Mouse (Mus musculus): Measurements from ENCODE around the gene Dclre1b. TPM values are rescaled to one million over a fixed set of nuclear protein-coding genes. Genes with fewer than 3 reads are reported as not detected.

Gene Dclre1b
- polyA plus RNA-seq (2012; rRNA removed), result 15.3 and 21.2 TPM in 2 replicates

GRCm38 (mm10) chr3:103808891-103809798, at the start of gene Dclre1b, which contains the start of the genes Ap4b1 and Gm43064:
Gene Dclre1b (minus strand): TSS chr3:103809444.
Gene Ap4b1 (plus strand): TSS chr3:103809520.
Gene Gm43064 (plus strand): TSS chr3:103809573.

GRCm38 (mm10) chr3:103832426-103832825, 23.2 kb upstream of the Dclre1b start, which contains the start of gene Bcl2l15:
Gene Bcl2l15 (plus strand): TSS chr3:103832601.

GRCm38 (mm10) chr3:103791230-103792110, 17.8 kb downstream of the Dclre1b start, which contains the start of gene Hipk1:
Gene Hipk1 (minus strand): TSS chr3:103791563.

Other genes with a start within 250 kb of the Dclre1b start
- gene Syt6, start 234.2 kb downstream of the Dclre1b start, polyA plus RNA-seq (2012; rRNA removed), result 1.6 and 1.8 TPM in 2 replicates
- gene Atg4a-ps, start 163.4 kb downstream of the Dclre1b start, polyA plus RNA-seq (2012; rRNA removed), result not detected in 2 replicates
- gene Olfml3, start 71.4 kb downstream of the Dclre1b start, polyA plus RNA-seq (2012; rRNA removed), result 37.9 and 39.1 TPM in 2 replicates
- not detected in 2 replicates for gene Gm10964, start 70.1 kb downstream of the Dclre1b start, polyA plus RNA-seq (2012; rRNA removed)
- gene Hipk1, start 17.9 kb downstream of the Dclre1b start, polyA plus RNA-seq (2012; rRNA removed), result 87.2 and 107 TPM in 2 replicates
- gene Ap4b1, start 76 bp upstream of the Dclre1b start, polyA plus RNA-seq (2012; rRNA removed), result 11.2 and 11.3 TPM in 2 replicates
- gene Gm43064, start 129 bp upstream of the Dclre1b start, polyA plus RNA-seq (2012; rRNA removed), result 0.33 and 0.59 TPM in 2 replicates
- gene Bcl2l15, start 23.2 kb upstream of the Dclre1b start, polyA plus RNA-seq (2012; rRNA removed), result 0.56 and 1.1 TPM in 2 replicates
- 6.1 and 10.6 TPM in 2 replicates for gene Ptpn22, start 50.4 kb upstream of the Dclre1b start, polyA plus RNA-seq (2012; rRNA removed)
- gene Rsbn1, start 104.7 kb upstream of the Dclre1b start, polyA plus RNA-seq (2012; rRNA removed), result 5.5 and 8.9 TPM in 2 replicates
- 11.5 and 18.1 TPM in 2 replicates for gene Phtf1, start 158.7 kb upstream of the Dclre1b start, polyA plus RNA-seq (2012; rRNA removed)